Mouse (Mus musculus): ENCODE measurements around the gene Dcaf15. TPM values are rescaled to one million over a fixed set of nuclear protein-coding genes. Genes with fewer than 3 reads are reported as not detected.

The Dcaf15 gene
- total RNA-seq (2014; rRNA removed; ENCODE audit: low replicate concordance) = 16.1 and 29.3 TPM in 2 replicates
- polyA plus RNA-seq (2015; fragmentation: Nextera tagmentation; extraction: Ambion mirVana) = 2.9 and 3.3 TPM in 2 replicates

DNA sequence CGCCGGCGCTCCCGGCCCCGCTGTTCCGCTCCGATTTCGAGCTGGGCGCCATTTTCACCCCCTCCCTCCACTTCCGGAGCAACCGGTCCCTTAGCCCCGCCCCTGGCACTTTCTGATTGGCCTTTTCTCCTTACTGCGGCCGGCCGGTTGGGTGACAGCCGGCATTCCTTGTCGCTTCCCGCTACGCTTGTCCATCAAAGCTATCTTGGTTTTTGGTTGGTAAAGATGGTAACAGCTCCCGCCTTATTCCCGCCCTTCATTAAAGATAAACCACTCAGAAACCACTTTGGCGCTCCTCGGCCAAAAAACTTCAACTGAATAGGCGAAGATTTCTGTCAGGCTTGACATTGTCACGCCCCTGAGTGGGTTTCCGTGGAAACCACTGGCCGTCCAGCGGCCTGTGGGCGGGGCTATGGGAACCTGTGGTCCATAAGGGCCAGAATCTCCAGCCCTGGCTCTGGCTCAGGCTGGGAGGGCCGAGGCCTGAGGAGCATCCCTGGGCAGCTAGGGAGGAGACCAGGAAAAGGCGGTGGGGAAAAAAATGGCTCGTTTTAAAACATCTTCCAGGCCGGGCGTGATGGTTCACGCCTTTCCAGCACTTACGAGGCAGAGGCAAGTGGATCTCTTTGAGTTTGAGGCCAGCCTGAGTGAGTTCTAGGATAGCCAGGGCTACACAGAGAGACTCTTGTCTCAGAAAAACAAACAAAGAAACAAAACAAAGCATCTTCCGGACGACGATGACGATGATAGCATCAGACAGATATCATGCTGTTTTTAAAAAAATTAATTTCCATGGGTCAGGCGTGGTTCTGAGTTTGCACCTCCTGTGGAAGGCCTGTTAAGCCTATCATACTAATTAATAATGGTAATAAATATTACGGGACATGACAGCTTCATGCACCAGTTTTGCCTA lies at the start of gene Dcaf15:
TSS of gene Dcaf15 (minus strand) at position 72 of the 913 bp plus-strand sequence.
- no peaks in the 10 kb centered on the region for H3K27me3 ChIP-seq (ENCODE audit: control insufficient read depth, insufficient read depth, low read length)
- TF ChIP-seq EP300 (IDR thresholded peaks at IDR 0.05; ENCODE audit: low read depth) = no peak
- no peak for TF ChIP-seq CTCF (IDR thresholded peaks at IDR 0.05; ENCODE audit: low read depth)
- no peaks in the 10 kb centered on the region for H3K9me3 ChIP-seq (replicated peaks; ENCODE audit: control insufficient read depth, low read length)
- peaks cover 12% of the 10 kb centered on the region; the same call in 1 of the 2 replicates for H3K36me3 ChIP-seq (replicated peaks; ENCODE audit: control insufficient read depth, insufficient read depth, low read length)
- H3K4me1 ChIP-seq (ENCODE audit: control insufficient read depth, insufficient read depth) = peaks cover 8% of the 10 kb centered on the region
- ATAC-seq (ENCODE audit: insufficient read depth, low read depth) = peak; percentile 96
- peak; percentile 99 for DNase-seq (ENCODE audit: low spot score)
- peak within 1 kb of the TSS; percentile 79 for H3K27ac ChIP-seq (ENCODE audit: low read depth)
- H3K4me3 ChIP-seq (ENCODE audit: low read depth, low read length) = peak within 1 kb of the TSS; percentile 90
- H3K4me2 ChIP-seq (ENCODE audit: low read depth, low read length) = peak within 1 kb of the TSS; percentile 83
- H3K9ac ChIP-seq (replicated peaks; ENCODE audit: low read depth, low read length) = peak within 1 kb of the TSS; percentile 85
- WGBS = 8% methylated on average over 42 of the region's 42 CpGs

DNA sequence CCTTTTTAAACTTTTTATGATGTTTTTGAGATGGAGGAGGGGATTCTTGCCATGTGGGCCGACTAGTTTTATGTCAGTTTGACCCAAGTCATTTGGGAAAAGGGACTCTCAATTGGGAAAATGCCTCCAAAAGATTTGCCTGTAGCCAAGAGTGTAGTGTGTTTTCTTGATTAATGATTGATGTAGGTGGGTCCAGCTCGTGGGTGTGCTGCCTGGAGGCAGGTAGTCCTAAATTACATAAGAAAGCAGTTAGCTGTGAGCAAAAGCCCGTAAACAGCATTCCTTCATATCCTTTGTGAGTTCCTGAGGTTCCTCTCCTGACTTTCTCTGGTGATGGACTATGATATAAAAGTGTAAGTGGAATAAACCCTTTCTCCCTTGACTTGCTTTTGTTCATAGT lies 44.6 kb upstream of the Dcaf15 start:
- Histone ChIP-seq H3K27ac (ENCODE audit: low read depth) (no peak overlapping the region), H3K36me3 (replicated peaks; ENCODE audit: control insufficient read depth, insufficient read depth, low read length) (no peaks in the 10 kb centered on the region), H3K4me2 (ENCODE audit: low read depth, low read length) (no peak overlapping the region), H3K4me3 (ENCODE audit: low read depth, low read length) (no peak overlapping the region), H3K27me3 (ENCODE audit: control insufficient read depth, insufficient read depth, low read length) (no peaks in the 10 kb centered on the region), H3K9ac (replicated peaks; ENCODE audit: low read depth, low read length) (no peak overlapping the region), H3K9me3 (replicated peaks; ENCODE audit: control insufficient read depth, low read length) (no peaks in the 10 kb centered on the region), H3K4me1 (ENCODE audit: control insufficient read depth, insufficient read depth) (peaks cover 17% of the 10 kb centered on the region)
- ATAC-seq (ENCODE audit: insufficient read depth, low read depth) (no peak), DNase-seq (ENCODE audit: low spot score) (no peak)
- 80% methylated on average over 3 of the region's 3 CpGs for WGBS
- TF ChIP-seq EP300 (IDR thresholded peaks at IDR 0.05; ENCODE audit: low read depth) = no peak
- TF ChIP-seq CTCF (IDR thresholded peaks at IDR 0.05; ENCODE audit: low read depth) = no peak

DNA sequence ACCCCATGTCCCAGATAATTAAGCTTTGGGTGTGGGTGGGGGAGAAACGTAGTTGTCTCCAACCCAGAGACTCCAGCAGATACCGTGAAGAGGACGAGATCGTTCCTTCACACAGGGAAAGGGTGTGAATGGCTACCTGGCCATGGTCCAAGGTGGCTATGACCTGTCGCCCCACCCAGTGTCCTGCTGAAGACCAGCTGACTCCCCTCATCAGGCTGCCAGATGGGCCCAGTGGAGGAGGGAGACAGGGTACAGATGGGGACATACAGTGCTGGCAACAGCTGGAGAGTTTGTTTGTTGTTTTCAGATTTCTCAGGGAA lies 43.9 kb upstream of the Dcaf15 start:
- Histone ChIP-seq H3K4me1 (ENCODE audit: control insufficient read depth, insufficient read depth) (peaks cover 17% of the 10 kb centered on the region), H3K4me3 (ENCODE audit: low read depth, low read length) (no peak overlapping the region), H3K36me3 (replicated peaks; ENCODE audit: control insufficient read depth, insufficient read depth, low read length) (peaks cover 6% of the 10 kb centered on the region), H3K27me3 (ENCODE audit: control insufficient read depth, insufficient read depth, low read length) (no peaks in the 10 kb centered on the region), H3K9me3 (replicated peaks; ENCODE audit: control insufficient read depth, low read length) (no peaks in the 10 kb centered on the region), H3K27ac (ENCODE audit: low read depth) (no peak overlapping the region), H3K9ac (replicated peaks; ENCODE audit: low read depth, low read length) (no peak overlapping the region), H3K4me2 (ENCODE audit: low read depth, low read length) (peak overlapping the region; percentile 94; the same call in 1 of the 2 replicates)
- 38% methylated on average over 5 of the region's 5 CpGs for WGBS
- DNase-seq (ENCODE audit: low spot score) (no peak), ATAC-seq (ENCODE audit: insufficient read depth, low read depth) (no peak)
- no peak for TF ChIP-seq CTCF (IDR thresholded peaks at IDR 0.05; ENCODE audit: low read depth)
- no peak for TF ChIP-seq EP300 (IDR thresholded peaks at IDR 0.05; ENCODE audit: low read depth)

DNA sequence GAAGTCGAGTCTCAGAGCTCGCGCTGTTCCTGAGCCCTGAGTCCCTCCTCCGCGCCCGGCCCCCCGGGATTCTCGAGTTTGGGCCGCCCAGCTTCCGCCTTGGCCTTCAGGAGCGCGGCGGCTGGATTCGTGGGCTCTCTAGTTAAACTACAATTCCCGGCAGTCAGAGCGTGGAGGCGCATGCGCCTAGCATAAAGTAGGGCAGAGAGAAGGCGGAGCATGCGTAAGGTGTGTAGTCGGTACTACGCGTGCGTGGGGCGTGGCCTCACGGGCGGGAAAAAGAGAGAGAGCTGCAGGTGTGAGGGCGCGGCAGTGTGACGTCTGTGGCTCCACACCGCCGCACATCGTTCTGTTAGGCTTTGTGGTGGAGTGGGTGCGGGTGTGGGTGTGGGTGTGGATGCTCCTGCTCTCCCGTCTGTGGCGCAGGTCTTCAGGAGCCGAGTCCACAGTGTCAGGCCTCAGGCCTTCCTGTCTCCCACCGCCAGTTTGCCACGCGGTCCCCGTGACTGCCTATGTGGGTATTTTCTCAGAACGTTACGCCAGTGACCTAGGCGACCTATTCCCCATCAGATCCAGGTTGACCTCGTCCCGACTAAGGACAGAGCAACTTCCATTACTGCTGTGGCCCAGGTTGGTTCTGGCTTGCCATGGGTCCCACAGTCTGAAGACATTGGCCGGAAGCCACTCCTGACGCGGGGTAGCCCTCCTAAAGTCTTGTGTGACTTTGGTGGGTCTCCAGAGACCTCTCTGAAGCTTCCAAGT lies 43.4 kb upstream of the Dcaf15 start, which contains the start of the genes Cc2d1a and 4930432K21Rik:
TSS of gene Cc2d1a (minus strand) at position 168 of the 762 bp plus-strand sequence.
TSS of gene 4930432K21Rik (plus strand) at position 257 of the 762 bp plus-strand sequence.
- Histone ChIP-seq H3K4me3 (ENCODE audit: low read depth, low read length) (peak within 1 kb of the TSS; percentile 69), H3K27me3 (ENCODE audit: control insufficient read depth, insufficient read depth, low read length) (no peaks in the 10 kb centered on the region), H3K36me3 (replicated peaks; ENCODE audit: control insufficient read depth, insufficient read depth, low read length) (peaks cover 12% of the 10 kb centered on the region), H3K27ac (ENCODE audit: low read depth) (no peak within 1 kb of the TSS), H3K9ac (replicated peaks; ENCODE audit: low read depth, low read length) (peak within 1 kb of the TSS; percentile 71), H3K4me2 (ENCODE audit: low read depth, low read length) (peak within 1 kb of the TSS; percentile 94), H3K9me3 (replicated peaks; ENCODE audit: control insufficient read depth, low read length) (no peaks in the 10 kb centered on the region), H3K4me1 (ENCODE audit: control insufficient read depth, insufficient read depth) (peaks cover 17% of the 10 kb centered on the region)
- TF ChIP-seq CTCF (IDR thresholded peaks at IDR 0.05; ENCODE audit: low read depth) (no peak), EP300 (IDR thresholded peaks at IDR 0.05; ENCODE audit: low read depth) (no peak)
- peak; percentile 97 for DNase-seq (ENCODE audit: low spot score)
- ATAC-seq (ENCODE audit: insufficient read depth, low read depth) = peak; percentile 96
- WGBS = 17% methylated on average over 49 of the region's 49 CpGs

DNA sequence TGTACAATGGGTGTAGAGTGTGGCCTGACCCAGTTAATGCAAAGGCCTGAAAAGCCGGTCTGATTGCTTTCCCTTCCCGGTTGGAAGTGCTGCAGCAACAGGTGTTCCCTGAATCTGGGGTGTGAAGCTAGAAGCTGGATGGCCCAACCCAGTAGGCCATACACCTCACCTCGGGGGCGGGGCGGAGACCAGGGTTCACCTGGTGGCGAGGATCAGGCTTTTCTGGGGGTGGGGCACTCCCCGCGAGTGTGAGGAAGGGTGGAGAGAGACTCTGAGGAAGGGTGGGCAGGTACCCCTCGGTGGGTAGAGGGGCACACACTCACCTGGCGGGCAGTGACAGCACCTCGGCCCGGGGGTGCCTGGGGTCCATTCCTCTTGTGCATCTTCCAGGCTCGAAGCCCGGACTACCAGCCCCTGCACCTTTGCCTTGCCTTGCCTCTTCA lies 42.8 kb upstream of the Dcaf15 start:
- Histone ChIP-seq H3K27me3 (ENCODE audit: control insufficient read depth, insufficient read depth, low read length) (no peaks in the 10 kb centered on the region), H3K9me3 (replicated peaks; ENCODE audit: control insufficient read depth, low read length) (no peaks in the 10 kb centered on the region), H3K9ac (replicated peaks; ENCODE audit: low read depth, low read length) (peak overlapping the region; percentile 71), H3K36me3 (replicated peaks; ENCODE audit: control insufficient read depth, insufficient read depth, low read length) (peaks cover 17% of the 10 kb centered on the region), H3K4me3 (ENCODE audit: low read depth, low read length) (peak overlapping the region; percentile 69), H3K4me2 (ENCODE audit: low read depth, low read length) (peak overlapping the region; percentile 94), H3K27ac (ENCODE audit: low read depth) (no peak overlapping the region), H3K4me1 (ENCODE audit: control insufficient read depth, insufficient read depth) (peaks cover 17% of the 10 kb centered on the region)
- 8% methylated on average over 14 of the region's 14 CpGs for WGBS
- DNase-seq (ENCODE audit: low spot score) = no peak
- peak; percentile 22; the same call in 1 of the 2 replicates for ATAC-seq (ENCODE audit: insufficient read depth, low read depth)
- TF ChIP-seq EP300 (IDR thresholded peaks at IDR 0.05; ENCODE audit: low read depth) (no peak), CTCF (IDR thresholded peaks at IDR 0.05; ENCODE audit: low read depth) (no peak)
